Mouse (Mus musculus) forebrain, embryonic 15.5 days (tissue): Measurements from ENCODE around the gene Sdc3. TPM values are rescaled to one million over a fixed set of nuclear protein-coding genes. Genes with fewer than 3 reads are reported as not detected.

Experiments
- ATAC-seq: fragments of 200-750 bp; cut with Nextera tagmentation; replicated peaks from 2 replicates; pipeline ENCODE4 v1.8.0; 2017; ENCODE audit warnings: mild to moderate bottlenecking, moderate TSS enrichment, moderate library complexity
- H3K27ac ChIP-seq: fragments of 300-500 bp; sonication (generic); replicated peaks from 2 replicates; pipeline ENCODE4 v1.5.1; 2015; ENCODE audit warnings: mild to moderate bottlenecking, inconsistent platforms
- H3K27me3 ChIP-seq: fragments of 300-500 bp; sonication (generic); 2 replicates; pipeline ENCODE4 v1.6.1; 2015; ENCODE audit warnings: inconsistent platforms
- H3K36me3 ChIP-seq: fragments of 300-500 bp; sonication (generic); 2 replicates; pipeline ENCODE4 v1.6.1; 2015; ENCODE audit warnings: mild to moderate bottlenecking, inconsistent platforms
- H3K4me1 ChIP-seq: fragments of 300-500 bp; sonication (generic); 2 replicates; pipeline ENCODE4 v1.6.1; 2015; ENCODE audit warnings: inconsistent platforms
- H3K4me2 ChIP-seq: fragments of 300-500 bp; sonication (generic); replicated peaks from 2 replicates; pipeline ENCODE4 v1.6.1; 2015; ENCODE audit warnings: mild to moderate bottlenecking, inconsistent platforms
- H3K4me3 ChIP-seq: fragments of 300-500 bp; sonication (generic); 2 replicates; pipeline ENCODE4 v1.5.1; 2015; ENCODE audit warnings: mild to moderate bottlenecking, inconsistent platforms
- H3K9ac ChIP-seq: fragments of 300-500 bp; sonication (generic); replicated peaks from 2 replicates; pipeline ENCODE4 v1.6.1; 2015; ENCODE audit warnings: mild to moderate bottlenecking, inconsistent platforms
- H3K9me3 ChIP-seq: fragments of 300-500 bp; sonication (generic); 2 replicates; pipeline ENCODE4 v1.6.1; 2016; ENCODE audit warnings: inconsistent platforms
- WGBS: fragments of 180-500 bp; shearing (Covaris S2); methylation state at CpG from one replicate; pipeline ENCODE4 v1.1.7; 2015; ENCODE audit warnings: mixed read lengths; 5-methylcytosine and 5-hydroxymethylcytosine counted together
- polyA plus RNA-seq: library from polyadenylated mRNA; unstranded; fragments of >200 nt; fragmentation: Nextera tagmentation; extraction: Ambion mirVana; gene quantifications from 2 replicates; pipeline ENCODE4 v1.2.1, GENCODE M21; 2015

The Sdc3 gene
- polyA plus RNA-seq, 1 experiment from 2014 or later, result 84.9 TPM

DNA sequence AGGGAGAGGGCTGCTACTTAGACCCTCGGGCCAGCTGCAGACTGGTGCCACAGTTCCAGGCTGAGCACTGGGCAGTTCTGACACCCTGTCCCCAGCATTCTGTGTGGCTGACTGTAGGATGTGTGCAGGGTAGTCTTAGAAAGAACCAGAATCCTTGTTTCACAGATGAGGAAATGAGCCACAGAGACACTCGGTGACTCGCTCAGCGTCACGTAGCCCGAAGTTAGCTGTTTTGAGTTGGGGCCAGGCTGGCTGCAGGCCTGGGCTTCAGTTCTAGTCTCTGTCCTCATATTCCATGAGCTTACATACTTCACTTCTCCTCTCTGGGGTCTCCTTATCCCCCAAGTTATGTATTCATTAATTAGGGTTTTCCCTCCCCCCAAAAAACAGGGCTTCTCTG is 3.6 kb downstream of the Sdc3 start:
- H3K4me1 ChIP-seq, result peaks cover 66% of the 10 kb centered on the region
- no peaks in the 10 kb centered on the region for H3K9me3 ChIP-seq
- ATAC-seq, result no peak
- H3K4me2 ChIP-seq, result no peak overlapping the region
- H3K27me3 ChIP-seq, result no peaks in the 10 kb centered on the region
- WGBS, result 75% methylated on average over 6 of the region's 6 CpGs
- H3K9ac ChIP-seq, result no peak overlapping the region
- no peak overlapping the region for H3K27ac ChIP-seq
- no peaks in the 10 kb centered on the region for H3K36me3 ChIP-seq
- H3K4me3 ChIP-seq, result no peak overlapping the region

DNA sequence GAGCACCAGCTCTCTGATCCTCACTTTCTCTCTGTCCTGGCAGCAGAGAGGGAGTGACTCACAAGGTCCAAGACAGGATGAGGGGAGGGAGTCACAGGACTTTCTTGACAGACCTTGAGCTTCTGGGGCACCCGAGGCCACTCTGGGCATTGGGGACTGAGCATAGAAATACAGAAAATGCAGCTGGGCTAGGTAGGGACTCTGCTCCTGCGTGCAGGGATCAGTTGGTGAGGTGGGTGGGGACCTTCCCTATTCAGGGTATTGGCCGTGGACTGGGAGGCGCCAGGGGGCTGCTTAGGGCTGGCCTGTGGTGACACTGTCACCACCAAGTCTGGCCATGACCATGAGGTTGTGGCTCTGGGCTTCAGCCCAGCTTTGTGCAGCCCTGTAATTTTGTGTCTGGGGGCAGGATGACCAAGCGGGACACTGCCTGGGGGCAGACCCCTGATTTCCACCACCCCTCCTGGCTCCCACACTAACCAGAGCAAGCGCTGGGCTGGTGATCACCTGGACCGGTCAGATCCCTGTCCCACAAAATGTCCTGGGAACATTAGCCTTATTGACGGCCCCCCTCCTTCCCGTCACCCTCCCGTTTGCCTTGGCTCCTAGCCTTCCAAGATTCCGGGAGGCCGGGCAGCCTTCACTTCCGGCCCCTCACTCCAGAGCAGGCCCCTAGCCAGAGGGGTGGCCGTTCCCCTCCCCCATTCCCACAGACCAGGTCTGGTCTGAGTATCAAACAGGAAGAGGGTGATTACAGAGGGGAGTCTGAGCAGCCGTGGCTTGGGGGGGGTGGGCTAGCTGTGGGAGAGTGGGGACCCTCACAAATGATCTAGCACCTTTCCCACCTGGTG is 5.1 kb downstream of the Sdc3 start:
- H3K9me3 ChIP-seq, result no peaks in the 10 kb centered on the region
- 0 out of 2 replicates have a peak overlapping the region, but pooled peaks have one; percentile 3 for H3K4me2 ChIP-seq
- no peak overlapping the region for H3K9ac ChIP-seq
- no peaks in the 10 kb centered on the region for H3K27me3 ChIP-seq
- no peaks in the 10 kb centered on the region for H3K36me3 ChIP-seq
- H3K27ac ChIP-seq, result no peak overlapping the region
- no peak for ATAC-seq
- WGBS, result 45% methylated on average over 15 of the region's 15 CpGs
- no peak overlapping the region for H3K4me3 ChIP-seq
- H3K4me1 ChIP-seq, result peaks cover 72% of the 10 kb centered on the region

DNA sequence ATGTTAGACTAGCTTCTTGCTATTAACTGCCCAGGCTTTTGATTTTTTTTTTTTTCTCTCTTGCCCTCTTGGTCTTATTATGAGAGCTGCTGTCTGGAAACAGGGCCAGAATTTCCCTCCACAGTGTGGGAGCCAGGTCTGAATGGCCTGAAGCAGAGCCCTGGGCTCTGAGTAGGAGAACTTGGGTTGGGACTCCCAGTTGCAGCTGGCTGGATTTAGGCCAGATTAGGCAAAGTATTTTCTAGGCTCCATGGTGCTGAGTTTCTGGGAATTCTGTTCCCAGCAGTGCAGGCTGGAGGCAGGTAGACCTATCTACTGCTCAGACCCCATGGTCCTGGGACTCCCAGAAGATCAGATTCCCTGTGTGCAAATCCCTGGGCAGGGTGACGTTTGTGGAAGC is 6.1 kb downstream of the Sdc3 start:
- peaks cover 76% of the 10 kb centered on the region for H3K4me1 ChIP-seq
- 69% methylated on average over 1 of the region's 1 CpGs for WGBS
- no peaks in the 10 kb centered on the region for H3K27me3 ChIP-seq
- no peak overlapping the region for H3K4me3 ChIP-seq
- H3K27ac ChIP-seq, result peak overlapping the region; percentile 30
- H3K4me2 ChIP-seq, result no peak overlapping the region
- no peak for ATAC-seq
- H3K36me3 ChIP-seq, result no peaks in the 10 kb centered on the region
- no peaks in the 10 kb centered on the region for H3K9me3 ChIP-seq
- H3K9ac ChIP-seq, result no peak overlapping the region

DNA sequence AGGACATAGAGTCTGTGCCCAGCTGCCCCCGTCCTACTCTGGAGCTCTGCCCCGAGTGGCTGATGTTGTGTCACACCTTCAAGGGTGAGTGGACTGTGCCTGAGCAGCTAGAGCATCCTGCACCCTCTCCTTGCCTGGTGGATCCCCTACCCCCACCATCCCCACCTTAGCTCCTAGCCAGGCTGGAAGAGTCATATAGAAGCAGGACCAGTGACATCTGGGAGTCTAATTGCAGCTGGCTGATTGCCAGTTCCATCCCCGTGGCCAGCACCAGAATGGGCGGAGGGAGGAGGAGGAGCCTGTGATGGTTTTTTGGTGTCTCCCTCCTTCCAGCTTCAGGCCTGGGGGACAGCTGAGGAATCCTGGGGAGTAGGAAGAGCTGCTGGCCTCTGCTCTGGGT is 6.8 kb downstream of the Sdc3 start:
- 0 out of 2 replicates have a peak, but pooled peaks have one; percentile 27 for ATAC-seq
- Histone ChIP-seq H3K36me3 (no peaks in the 10 kb centered on the region), H3K27me3 (no peaks in the 10 kb centered on the region), H3K9me3 (no peaks in the 10 kb centered on the region), H3K4me2 (no peak overlapping the region), H3K9ac (no peak overlapping the region), H3K4me3 (no peak overlapping the region), H3K27ac (peak overlapping the region; percentile 30; the same call in 1 of the 2 replicates), H3K4me1 (peaks cover 78% of the 10 kb centered on the region)
- WGBS, result 25% methylated on average over 4 of the region's 4 CpGs

DNA sequence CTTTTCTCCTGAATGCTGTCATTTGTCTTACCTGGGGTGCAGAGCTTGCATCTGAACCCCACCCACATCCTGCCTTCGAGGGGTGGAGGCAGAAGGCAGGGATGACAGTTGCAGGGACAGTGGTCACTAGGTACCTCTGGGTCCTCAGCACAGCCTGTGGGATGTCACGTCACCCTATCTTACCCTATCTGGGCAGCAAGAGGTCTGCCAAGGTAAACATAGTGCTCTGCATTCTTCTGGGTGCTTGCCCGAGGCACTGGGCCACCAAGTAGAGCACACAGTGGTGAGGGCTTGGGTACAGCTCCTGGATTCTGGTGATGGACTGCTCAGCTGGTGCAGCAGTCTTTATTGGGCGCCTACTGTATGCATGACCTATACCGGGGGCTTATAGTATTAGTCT is 7.2 kb downstream of the Sdc3 start:
- no peak overlapping the region for H3K4me3 ChIP-seq
- peaks cover 78% of the 10 kb centered on the region for H3K4me1 ChIP-seq
- H3K4me2 ChIP-seq, result no peak overlapping the region
- H3K36me3 ChIP-seq, result no peaks in the 10 kb centered on the region
- no peak for ATAC-seq
- WGBS, result 79% methylated on average over 5 of the region's 5 CpGs
- H3K27ac ChIP-seq, result no peak overlapping the region
- H3K9ac ChIP-seq, result no peak overlapping the region
- no peaks in the 10 kb centered on the region for H3K9me3 ChIP-seq
- no peaks in the 10 kb centered on the region for H3K27me3 ChIP-seq

DNA sequence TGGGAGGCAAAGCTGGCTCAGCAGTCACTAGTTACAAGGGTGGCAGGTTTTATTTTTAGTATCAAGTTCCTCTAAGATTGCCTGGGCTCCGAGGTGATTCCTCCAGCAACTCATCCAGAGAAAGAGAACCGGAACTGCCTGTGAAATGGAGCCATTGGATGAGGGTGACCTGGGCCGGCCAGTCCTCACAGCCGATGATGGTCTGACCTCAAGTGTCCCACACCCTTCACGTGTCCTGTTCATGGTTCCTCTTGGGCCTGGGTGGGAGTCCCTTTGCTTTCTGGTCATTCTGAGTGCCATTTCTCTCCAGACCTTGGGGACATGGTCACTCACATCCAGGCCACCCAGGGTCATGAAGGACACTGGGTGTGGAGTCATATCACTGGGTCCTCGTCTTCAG is 7.8 kb downstream of the Sdc3 start:
- no peak overlapping the region for H3K4me2 ChIP-seq
- ATAC-seq, result no peak
- 93% methylated on average over 6 of the region's 6 CpGs for WGBS

DNA sequence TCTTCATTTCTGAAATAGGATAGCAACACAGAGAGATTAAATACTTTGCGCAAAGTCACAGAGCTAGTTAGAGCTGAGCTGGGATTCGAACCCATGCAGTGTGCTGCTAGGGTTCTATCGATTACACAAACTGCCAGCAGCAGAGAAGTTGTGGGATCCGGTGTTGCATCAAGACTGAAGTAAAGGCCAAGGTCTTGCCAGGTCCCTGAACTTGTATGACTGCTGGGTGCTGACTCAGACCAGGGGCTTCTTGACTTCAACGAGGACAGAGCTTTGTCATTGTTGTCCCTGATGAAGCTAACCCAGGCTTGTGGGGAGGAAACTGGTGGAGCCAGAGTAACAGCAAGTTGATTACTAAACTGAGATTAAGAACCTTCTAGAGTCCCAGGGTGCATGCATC is 8.9 kb downstream of the Sdc3 start:
- Histone ChIP-seq H3K4me2 (no peak overlapping the region), H3K36me3 (no peaks in the 10 kb centered on the region), H3K9ac (no peak overlapping the region), H3K27me3 (no peaks in the 10 kb centered on the region), H3K4me1 (peaks cover 81% of the 10 kb centered on the region), H3K4me3 (no peak overlapping the region), H3K9me3 (no peaks in the 10 kb centered on the region), H3K27ac (no peak overlapping the region)
- WGBS, result 91% methylated on average over 5 of the region's 5 CpGs
- no peak for ATAC-seq

More for the DNA sequence above, 7.8 kb downstream of the Sdc3 start:
- Histone ChIP-seq H3K36me3 (no peaks in the 10 kb centered on the region), H3K9ac (no peak overlapping the region), H3K9me3 (no peaks in the 10 kb centered on the region), H3K27ac (no peak overlapping the region), H3K4me1 (peaks cover 78% of the 10 kb centered on the region), H3K4me3 (no peak overlapping the region), H3K27me3 (no peaks in the 10 kb centered on the region)

DNA sequence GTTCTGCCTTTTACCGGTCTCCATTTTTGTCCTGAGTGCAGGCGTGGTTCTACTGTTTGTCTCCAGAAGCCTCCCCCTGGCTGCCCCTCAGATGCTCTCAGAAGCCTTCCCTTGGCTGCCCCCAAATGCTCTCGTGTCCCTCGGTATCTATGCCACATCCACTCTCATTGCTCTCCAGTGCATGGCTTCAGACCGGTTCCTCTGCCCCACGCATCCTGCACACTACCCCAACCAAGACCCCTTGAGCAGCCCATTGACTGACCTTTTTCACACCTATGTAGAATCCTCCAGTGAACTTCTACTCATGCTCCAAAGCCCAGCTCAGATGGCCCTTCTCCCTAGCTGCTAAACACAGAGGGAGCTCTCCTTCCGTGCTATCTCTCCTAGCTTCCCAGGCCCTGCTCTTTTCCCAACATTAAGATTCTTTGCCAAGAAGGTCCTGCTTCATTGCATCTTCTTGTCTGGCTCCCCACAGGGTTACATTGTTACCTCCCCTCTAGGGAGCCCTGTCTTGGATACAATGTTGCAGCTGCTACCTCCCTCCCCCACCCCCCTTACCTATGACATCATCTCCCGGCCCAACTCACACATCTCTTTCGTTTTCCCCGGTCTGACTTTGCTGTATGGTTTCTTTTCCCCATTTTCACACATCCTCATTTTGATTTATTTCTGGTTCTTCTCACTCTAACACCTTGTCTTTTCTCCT is 9.4 kb downstream of the Sdc3 start:
- WGBS, result 44% methylated on average over 10 of the region's 10 CpGs
- Histone ChIP-seq H3K4me3 (no peak overlapping the region), H3K9ac (no peak overlapping the region), H3K27me3 (no peaks in the 10 kb centered on the region), H3K27ac (peak overlapping the region; percentile 50; the same call in 1 of the 2 replicates), H3K4me2 (no peak overlapping the region), H3K9me3 (no peaks in the 10 kb centered on the region), H3K4me1 (peaks cover 82% of the 10 kb centered on the region), H3K36me3 (no peaks in the 10 kb centered on the region)
- ATAC-seq, result no peak

DNA sequence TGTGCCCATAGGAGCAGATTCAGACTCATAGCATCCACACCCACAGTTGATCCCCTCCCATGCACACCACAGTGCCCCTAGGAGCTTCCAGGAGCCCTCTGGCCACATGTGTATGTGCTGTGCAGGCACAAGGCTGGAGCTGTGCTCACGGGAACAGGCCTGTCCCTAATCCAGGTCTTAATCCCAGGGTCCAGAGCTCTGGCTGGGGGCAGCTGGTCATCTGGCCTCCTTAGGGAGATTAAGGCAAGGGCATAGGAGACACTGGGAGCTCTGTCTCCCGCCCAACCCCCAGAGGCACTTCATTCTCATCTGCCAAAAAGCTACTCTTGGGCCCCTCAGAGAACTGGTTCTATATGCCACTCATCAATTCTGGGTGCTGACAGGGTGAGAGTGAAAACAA is 11.3 kb downstream of the Sdc3 start:
- WGBS, result 81% methylated on average over 2 of the region's 2 CpGs
- Histone ChIP-seq H3K4me3 (no peak overlapping the region), H3K27me3 (no peaks in the 10 kb centered on the region), H3K9me3 (no peaks in the 10 kb centered on the region), H3K27ac (peak overlapping the region; percentile 85), H3K9ac (no peak overlapping the region), H3K36me3 (no peaks in the 10 kb centered on the region), H3K4me1 (peaks cover 67% of the 10 kb centered on the region), H3K4me2 (no peak overlapping the region)
- no peak for ATAC-seq

DNA sequence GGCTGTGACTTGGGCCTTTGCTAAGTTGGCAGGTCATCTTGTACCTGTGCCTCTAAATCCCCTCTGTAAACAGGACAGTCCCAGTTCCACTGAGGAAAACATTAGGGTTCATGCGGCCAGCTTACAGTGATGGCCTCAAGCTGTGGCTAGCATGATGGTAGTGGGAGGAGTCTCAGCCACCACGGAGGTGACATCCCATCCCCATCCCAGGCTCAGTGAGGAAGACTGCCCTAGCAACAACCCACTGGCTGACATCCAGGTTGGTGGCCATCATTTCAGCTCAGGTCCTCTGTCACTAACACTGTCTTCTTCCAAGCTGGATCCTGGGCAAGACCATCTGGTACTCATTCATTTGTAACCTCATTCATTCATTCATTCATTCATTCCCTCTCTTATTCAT is 12.0 kb downstream of the Sdc3 start:
- Histone ChIP-seq H3K27ac (peak overlapping the region; percentile 85), H3K27me3 (no peaks in the 10 kb centered on the region), H3K4me3 (no peak overlapping the region), H3K36me3 (no peaks in the 10 kb centered on the region), H3K9me3 (no peaks in the 10 kb centered on the region), H3K4me2 (0 out of 2 replicates have a peak overlapping the region, but pooled peaks have one; percentile 0), H3K9ac (no peak overlapping the region), H3K4me1 (peaks cover 63% of the 10 kb centered on the region)
- WGBS, result 50% methylated on average over 2 of the region's 2 CpGs
- ATAC-seq, result peak; percentile 15; the same call in 1 of the 2 replicates

DNA sequence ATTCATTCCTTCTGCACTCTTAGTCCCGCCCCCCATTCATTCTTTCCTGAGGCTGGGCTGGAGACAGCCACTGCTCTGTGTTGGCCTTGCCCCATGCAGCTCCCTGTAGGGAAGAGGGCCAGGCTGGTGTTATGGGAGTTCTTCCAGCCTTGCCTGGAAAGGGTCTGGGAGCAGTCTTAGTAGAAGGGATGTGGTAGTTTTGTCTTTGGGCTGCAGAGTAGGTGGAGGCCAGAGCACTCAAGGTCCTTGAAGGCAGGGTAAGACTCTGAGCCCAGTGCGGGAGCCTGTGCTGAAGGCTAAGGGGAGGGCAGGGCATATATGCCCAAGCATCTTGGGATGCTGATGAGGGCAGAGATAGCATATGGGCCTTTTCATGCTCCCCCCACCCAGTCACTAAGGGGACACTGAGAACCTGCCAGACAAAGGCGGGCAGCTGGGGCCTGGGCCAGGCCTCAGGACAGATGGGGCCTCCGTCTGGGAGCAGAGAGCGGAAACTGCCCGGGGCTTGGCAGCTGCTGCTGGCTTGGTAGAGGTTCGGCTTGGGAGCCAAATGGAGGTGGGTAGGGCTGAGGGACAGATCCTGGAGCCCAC is 12.5 kb downstream of the Sdc3 start:
- Histone ChIP-seq H3K4me3 (no peak overlapping the region), H3K9me3 (no peaks in the 10 kb centered on the region), H3K9ac (no peak overlapping the region), H3K4me2 (0 out of 2 replicates have a peak overlapping the region, but pooled peaks have one; percentile 0), H3K4me1 (peaks cover 63% of the 10 kb centered on the region), H3K36me3 (no peaks in the 10 kb centered on the region), H3K27me3 (no peaks in the 10 kb centered on the region), H3K27ac (peak overlapping the region; percentile 85)
- 25% methylated on average over 7 of the region's 7 CpGs for WGBS
- ATAC-seq, result peak; percentile 84

DNA sequence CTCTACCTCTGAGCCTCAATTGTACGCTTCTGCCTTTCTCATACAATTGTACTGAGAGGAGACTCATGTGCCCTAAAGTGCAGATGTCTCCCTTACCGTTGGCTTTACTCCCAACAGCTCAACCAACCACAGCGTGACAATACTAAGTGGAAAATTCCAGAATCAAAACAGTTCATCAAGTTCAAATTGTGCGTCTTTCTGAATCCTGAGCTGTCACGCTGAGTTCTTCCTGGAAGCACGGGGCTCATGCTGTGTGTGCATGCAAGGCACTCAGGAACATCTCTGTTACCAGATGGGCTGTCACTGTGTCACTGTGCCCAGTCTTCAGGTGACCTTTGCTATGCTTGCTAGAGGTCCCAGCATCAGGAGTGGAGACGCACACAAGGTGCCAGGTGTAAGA is 13.4 kb downstream of the Sdc3 start:
- H3K27ac ChIP-seq, result peak overlapping the region; percentile 85
- no peak overlapping the region for H3K4me2 ChIP-seq
- H3K9me3 ChIP-seq, result no peaks in the 10 kb centered on the region
- H3K4me3 ChIP-seq, result no peak overlapping the region
- H3K9ac ChIP-seq, result no peak overlapping the region
- H3K36me3 ChIP-seq, result no peaks in the 10 kb centered on the region
- H3K4me1 ChIP-seq, result peaks cover 66% of the 10 kb centered on the region
- WGBS, result 55% methylated on average over 7 of the region's 7 CpGs
- ATAC-seq, result no peak
- H3K27me3 ChIP-seq, result no peaks in the 10 kb centered on the region
